Mouse (Mus musculus): ENCODE measurements around the gene Ccpg1os. TPM values are rescaled to one million over a fixed set of nuclear protein-coding genes. Genes with fewer than 3 reads are reported as not detected.

Gene Ccpg1os
- total and polyA plus RNA-seq, 3 experiments = 5.2 to 12.6 (median 7.3) TPM

DNA sequence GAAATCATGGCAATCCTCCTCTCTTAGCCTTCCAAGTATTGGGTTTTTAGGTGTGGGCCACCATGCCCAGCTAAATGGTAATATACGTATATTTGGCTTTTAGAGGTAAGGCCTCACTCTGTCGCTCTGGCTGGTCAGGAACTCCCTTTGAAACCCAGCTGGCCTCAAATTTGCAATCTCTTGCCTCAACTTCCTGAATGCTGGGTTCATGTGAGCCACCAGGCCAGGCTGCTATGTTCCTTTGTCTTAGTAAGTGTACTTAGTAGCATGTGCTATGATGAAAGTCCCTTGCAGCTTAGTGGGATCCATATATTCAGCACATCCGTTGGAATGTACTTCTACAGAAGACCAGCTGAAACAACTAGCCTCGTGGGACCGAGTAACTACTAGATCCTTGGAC, 10.4 kb downstream of the Ccpg1os start:
- Histone ChIP-seq H3K27ac (ENCODE audit: insufficient read depth, low read depth) (no peak overlapping the region), H3K9me3 (replicated peaks; ENCODE audit: low read length) (peaks cover 3% of the 10 kb centered on the region), H3K36me3 (replicated peaks in 1 of 2; ENCODE audit: control insufficient read depth in 1 of 2, insufficient read depth in 1 of 2, low read length in 1 of 2) (peaks cover 0 to 24% of the 10 kb centered on the region in 2 experiments), H3K4me1 (ENCODE audit: control insufficient read depth in 1 of 2, insufficient read depth in 2 of 2) (peaks cover 6 to 30% of the 10 kb centered on the region in 2 experiments; a peak in 2 of 4 replicates), H3K27me3 (replicated peaks) (no peaks in the 10 kb centered on the region), H3K4me2 (ENCODE audit: insufficient read depth, low read depth, poor library complexity, severe bottlenecking) (no peak overlapping the region), H3K4me3 (replicated peaks in 1 of 3; ENCODE audit: low read depth in 2 of 3, low read length in 2 of 3, poor library complexity in 1 of 3) (no peak overlapping the region), H3K9ac (ENCODE audit: insufficient read depth, low read depth) (no peak overlapping the region), H3K79me2 (replicated peaks; ENCODE audit: control insufficient read depth, extremely low read depth, insufficient read depth, poor library complexity, severe bottlenecking) (no peaks in the 10 kb centered on the region)
- in situ Hi-C loops (cut with MboI; ENCODE audit: low pct_ligation_motif_present, low pct_unique_long_range_greater_than_20kb, low sequenced_read_pairs) = no loop called here
- TF ChIP-seq ELF1 (IDR thresholded peaks at IDR 0.05; ENCODE audit: low read depth, low read length) (peak; percentile 41), MAX (IDR thresholded peaks at IDR 0.05; ENCODE audit: low read length) (no peak), TBP (conservative IDR thresholded peaks at IDR 0.05; ENCODE audit: low read depth, low read length) (no peak), KAT2A (IDR thresholded peaks at IDR 0.05; ENCODE audit: insufficient replicate concordance, low read length) (no peak), JUND (conservative IDR thresholded peaks at IDR 0.05; ENCODE audit: low read depth, low read length) (no peak), TCF12 (IDR thresholded peaks at IDR 0.05; ENCODE audit: low read depth, low read length) (no peak), CHD2 (IDR thresholded peaks at IDR 0.05; ENCODE audit: low read length) (no peak)
- dilution Hi-C loops (cut with MboI; ENCODE audit: extremely low pct_ligation_motif_present, extremely low pct_unique_long_range_greater_than_20kb, low sequenced_read_pairs) = no loop called here
- no peak for DNase-seq (ENCODE audit: extremely low read depth)

DNA sequence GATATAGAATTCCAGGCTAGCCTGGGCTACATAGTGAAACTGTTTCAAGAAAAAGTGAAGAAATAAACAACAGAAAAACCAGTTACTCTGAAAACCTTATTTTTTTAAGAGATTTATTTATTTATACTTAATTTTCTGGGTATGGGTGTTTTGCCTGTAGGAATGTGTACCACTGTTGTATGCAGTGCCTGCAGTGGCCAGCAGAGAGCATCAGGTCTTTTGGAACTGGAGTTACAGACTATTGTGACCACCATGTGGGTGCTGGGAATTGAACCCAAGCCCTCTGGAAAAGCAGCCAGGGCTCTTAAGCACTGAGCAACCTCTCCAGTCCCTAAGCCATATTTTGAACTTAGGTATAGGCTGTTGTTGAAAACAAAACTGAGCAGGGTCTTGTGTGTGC, 12.2 kb downstream of the Ccpg1os start:
- in situ Hi-C loops (cut with MboI; ENCODE audit: low pct_ligation_motif_present, low pct_unique_long_range_greater_than_20kb, low sequenced_read_pairs) = no loop called here
- H3K9ac ChIP-seq (ENCODE audit: insufficient read depth, low read depth) = no peak overlapping the region
- DNase-seq (ENCODE audit: extremely low read depth) = no peak
- H3K4me2 ChIP-seq (ENCODE audit: insufficient read depth, low read depth, poor library complexity, severe bottlenecking) = no peak overlapping the region
- H3K4me1 ChIP-seq (ENCODE audit: control insufficient read depth in 1 of 2, insufficient read depth in 2 of 2) = peaks cover 8 to 40% of the 10 kb centered on the region in 2 experiments; a peak in 2 of 4 replicates
- H3K27me3 ChIP-seq (replicated peaks) = no peaks in the 10 kb centered on the region
- TF ChIP-seq ZKSCAN1 (IDR thresholded peaks at IDR 0.05; ENCODE audit: borderline replicate concordance, low read depth, low read length) (no peak), SIN3A (IDR thresholded peaks at IDR 0.05; ENCODE audit: low read length) (no peak), CTCF (conservative IDR thresholded peaks at IDR 0.05 in 1 of 2, IDR thresholded peaks at IDR 0.05 in 1 of 2; ENCODE audit: low read depth in 2 of 2, low read length in 2 of 2) (peak in 1 of 2 experiments; percentile 15; a peak in 1 of 4 replicates), MYC (IDR thresholded peaks at IDR 0.05; ENCODE audit: low read depth, low read length) (no peak), CHD2 (IDR thresholded peaks at IDR 0.05; ENCODE audit: low read length) (no peak), RAD21 (IDR thresholded peaks at IDR 0.05; ENCODE audit: low read depth, low read length) (no peak)
- H3K79me2 ChIP-seq (replicated peaks; ENCODE audit: control insufficient read depth, extremely low read depth, insufficient read depth, poor library complexity, severe bottlenecking) = no peaks in the 10 kb centered on the region
- H3K36me3 ChIP-seq (replicated peaks in 1 of 2; ENCODE audit: control insufficient read depth in 1 of 2, insufficient read depth in 1 of 2, low read length in 1 of 2) = peaks cover 0 to 31% of the 10 kb centered on the region in 2 experiments
- dilution Hi-C loops (cut with MboI; ENCODE audit: extremely low pct_ligation_motif_present, extremely low pct_unique_long_range_greater_than_20kb, low sequenced_read_pairs) = no loop called here
- no peak overlapping the region for H3K27ac ChIP-seq (ENCODE audit: insufficient read depth, low read depth)
- peaks cover 3% of the 10 kb centered on the region for H3K9me3 ChIP-seq (replicated peaks; ENCODE audit: low read length)
- H3K4me3 ChIP-seq (replicated peaks in 1 of 3; ENCODE audit: low read depth in 2 of 3, low read length in 2 of 3, poor library complexity in 1 of 3) = no peak overlapping the region

DNA sequence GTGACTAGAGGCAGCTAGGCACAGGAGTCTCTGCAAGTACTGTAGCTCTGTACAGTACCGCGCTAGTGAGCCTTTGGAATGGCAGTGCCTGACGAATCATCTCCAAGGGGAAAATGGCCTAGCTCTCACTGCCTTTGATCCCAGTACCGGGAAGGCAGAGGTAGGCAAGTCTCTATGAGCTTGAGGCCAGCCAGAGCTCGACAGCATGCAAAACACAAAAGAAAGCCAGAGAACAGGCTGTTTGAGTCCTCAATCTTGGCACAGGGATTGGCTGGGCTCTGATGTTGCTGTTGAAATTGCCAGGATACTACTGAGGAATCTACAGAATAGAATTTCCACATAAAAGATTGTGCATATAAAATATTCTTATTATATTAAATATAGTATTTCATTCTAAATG, 12.7 kb downstream of the Ccpg1os start:
- Histone ChIP-seq H3K79me2 (replicated peaks; ENCODE audit: control insufficient read depth, extremely low read depth, insufficient read depth, poor library complexity, severe bottlenecking) (no peaks in the 10 kb centered on the region), H3K9me3 (replicated peaks; ENCODE audit: low read length) (peaks cover 3% of the 10 kb centered on the region), H3K9ac (ENCODE audit: insufficient read depth, low read depth) (no peak overlapping the region), H3K4me3 (replicated peaks in 1 of 3; ENCODE audit: low read depth in 2 of 3, low read length in 2 of 3, poor library complexity in 1 of 3) (no peak overlapping the region), H3K27me3 (replicated peaks) (no peaks in the 10 kb centered on the region), H3K4me2 (ENCODE audit: insufficient read depth, low read depth, poor library complexity, severe bottlenecking) (no peak overlapping the region), H3K4me1 (ENCODE audit: control insufficient read depth in 1 of 2, insufficient read depth in 2 of 2) (peaks cover 8 to 40% of the 10 kb centered on the region in 2 experiments; a peak in 2 of 4 replicates), H3K36me3 (replicated peaks in 1 of 2; ENCODE audit: control insufficient read depth in 1 of 2, insufficient read depth in 1 of 2, low read length in 1 of 2) (peaks cover 0 to 31% of the 10 kb centered on the region in 2 experiments), H3K27ac (ENCODE audit: insufficient read depth, low read depth) (no peak overlapping the region)
- TF ChIP-seq CTCF (conservative IDR thresholded peaks at IDR 0.05 in 1 of 2, IDR thresholded peaks at IDR 0.05 in 1 of 2; ENCODE audit: low read depth in 2 of 2, low read length in 2 of 2) (no peak), MAFK (IDR thresholded peaks at IDR 0.05; ENCODE audit: insufficient replicate concordance, low read length) (no peak), CHD2 (IDR thresholded peaks at IDR 0.05; ENCODE audit: low read length) (no peak), E2F4 (IDR thresholded peaks at IDR 0.05; ENCODE audit: insufficient replicate concordance, low read depth, low read length) (no peak)
- in situ Hi-C loops (cut with MboI; ENCODE audit: low pct_ligation_motif_present, low pct_unique_long_range_greater_than_20kb, low sequenced_read_pairs) (no loop called here), dilution Hi-C loops (cut with MboI; ENCODE audit: extremely low pct_ligation_motif_present, extremely low pct_unique_long_range_greater_than_20kb, low sequenced_read_pairs) (no loop called here)
- no peak for DNase-seq (ENCODE audit: extremely low read depth)

Measured in CH12.LX (cell line).